Mouse (Mus musculus) adrenal gland, postnatal 25 days (tissue): ENCODE measurements around the gene Marcks. TPM values are rescaled to one million over a fixed set of nuclear protein-coding genes. Genes with fewer than 3 reads are reported as not detected.
"Not testable (repeated sequence)": the region's sequence is repeated elsewhere in the genome, so short reads cannot be mapped to it uniquely, and the experiment has no call there.

Source experiments
- DNase-seq: peaks from one replicate; pipeline ENCODE4 v3.0.0; 2021; ENCODE audit warnings: mixed read lengths
- total RNA-seq: library from RNA; stranded (reverse); gene quantifications from 2 replicates; pipeline ENCODE4 v1.2.3, GENCODE M21; 2021

Marcks gene
- total RNA-seq, 1 experiment from 2014 or later: 88.0 TPM

DNA sequence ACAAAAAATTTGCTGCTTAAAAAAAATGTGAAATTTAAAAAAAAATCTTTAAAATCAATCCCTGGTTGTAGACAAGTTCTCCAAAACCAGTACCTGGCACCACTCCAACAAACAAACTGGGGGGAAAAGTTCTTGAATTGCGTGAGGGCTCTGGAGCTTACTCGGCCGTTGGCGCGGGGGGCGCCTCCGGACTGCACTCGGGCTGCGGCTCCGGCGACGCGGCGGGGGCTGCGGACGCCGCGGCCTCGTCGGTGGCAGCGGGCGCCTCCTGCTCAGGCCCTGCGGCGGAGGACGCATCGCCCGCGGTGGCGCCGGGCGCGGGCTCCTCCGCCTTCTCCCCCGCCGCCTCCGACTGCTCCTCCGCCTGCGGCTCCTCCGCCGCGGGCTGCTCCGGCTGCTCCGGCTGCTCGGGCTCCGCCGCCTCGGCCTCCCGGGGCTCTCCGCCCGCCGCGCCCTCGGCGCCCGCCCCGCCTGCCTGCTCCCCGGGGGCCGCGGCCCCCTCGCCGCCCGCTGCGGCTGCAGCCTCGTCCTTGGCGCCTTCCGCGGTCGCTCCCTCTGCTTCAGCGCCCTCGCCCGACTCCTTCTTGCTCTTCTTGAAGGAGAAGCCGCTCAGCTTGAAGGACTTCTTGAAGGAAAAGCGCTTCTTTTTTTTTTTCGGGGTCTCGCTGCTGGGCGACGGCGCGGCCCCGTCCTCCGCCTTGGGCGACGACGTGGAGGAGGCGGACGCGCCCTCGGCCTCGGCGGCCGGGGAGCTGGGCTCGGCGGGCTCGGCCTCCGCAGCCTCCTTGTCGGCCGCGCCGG, 2.6 kb downstream of the Marcks start:
- peak; percentile 66 for DNase-seq

DNA sequence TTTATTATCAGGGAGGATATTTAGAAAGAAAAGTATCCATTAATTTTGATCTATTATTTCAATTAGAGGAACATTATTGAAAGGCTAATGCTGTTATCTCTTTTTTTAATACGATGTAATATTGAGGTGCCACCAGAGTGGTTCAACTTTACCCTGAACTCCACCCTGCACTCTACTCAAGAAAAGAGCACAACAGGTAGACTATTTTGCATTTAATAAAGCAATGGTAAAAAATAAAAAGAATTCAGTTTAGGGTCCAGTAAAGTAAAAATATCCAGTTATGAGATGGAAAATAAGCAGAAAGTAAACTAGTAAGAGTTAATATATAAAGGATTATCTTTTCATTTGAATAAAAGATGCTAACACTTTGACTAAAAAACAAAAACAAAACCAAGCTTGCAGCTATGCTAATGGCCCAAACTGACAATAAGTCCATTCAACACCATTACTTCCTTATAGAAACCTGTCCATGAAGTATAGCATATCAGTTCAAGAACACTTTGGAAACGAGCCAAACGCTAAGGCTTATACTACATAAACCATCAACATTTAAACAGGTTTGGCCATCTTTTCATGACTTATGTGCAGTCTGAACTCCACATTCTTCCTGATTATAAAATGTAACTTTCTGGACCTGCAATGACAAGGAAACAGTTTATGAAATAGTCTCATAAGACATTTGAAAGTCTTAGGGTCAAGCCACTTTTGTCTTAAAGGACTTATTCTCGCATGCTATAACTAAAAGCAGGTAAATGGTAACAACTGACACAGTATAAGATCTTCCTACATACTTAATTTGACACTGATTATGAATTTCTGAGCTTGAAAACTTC, 4.6 kb downstream of the Marcks start:
- DNase-seq: no peak

GRCm38 (mm10) chr10:37132671-37133070, 6.0 kb downstream of the Marcks start:
- no peak for DNase-seq

GRCm38 (mm10) chr10:37129652-37130051, 9.1 kb downstream of the Marcks start:
- no peak for DNase-seq

DNA sequence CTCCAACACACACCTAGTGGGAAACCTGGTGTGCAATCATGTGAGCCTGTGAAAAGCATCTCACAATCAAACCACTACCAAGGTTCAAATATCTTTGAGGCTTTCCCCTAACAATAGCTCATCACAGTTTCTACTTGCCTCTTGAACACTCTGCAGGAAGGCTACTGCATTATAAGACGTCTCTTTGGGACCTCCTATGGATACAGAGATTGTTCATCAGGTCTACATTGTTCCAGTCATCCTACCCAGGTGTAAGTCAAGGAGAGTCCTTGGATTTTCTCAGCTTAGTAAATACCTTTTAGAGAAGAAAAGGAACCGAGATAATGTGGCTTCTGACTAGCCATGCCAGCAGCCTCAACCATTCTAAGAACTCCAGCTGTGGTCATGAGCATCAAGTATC, 23.4 kb downstream of the Marcks start:
- no peak for DNase-seq

GRCm38 (mm10) chr10:37112812-37113211, 25.9 kb downstream of the Marcks start:
- no peak for DNase-seq

- DNase-seq: no peak
Observed at GRCm38 (mm10) chr10:37112362-37112761, 26.4 kb downstream of the Marcks start.

- DNase-seq: no peak
Observed at GRCm38 (mm10) chr10:37111432-37111831, 27.3 kb downstream of the Marcks start.

DNA sequence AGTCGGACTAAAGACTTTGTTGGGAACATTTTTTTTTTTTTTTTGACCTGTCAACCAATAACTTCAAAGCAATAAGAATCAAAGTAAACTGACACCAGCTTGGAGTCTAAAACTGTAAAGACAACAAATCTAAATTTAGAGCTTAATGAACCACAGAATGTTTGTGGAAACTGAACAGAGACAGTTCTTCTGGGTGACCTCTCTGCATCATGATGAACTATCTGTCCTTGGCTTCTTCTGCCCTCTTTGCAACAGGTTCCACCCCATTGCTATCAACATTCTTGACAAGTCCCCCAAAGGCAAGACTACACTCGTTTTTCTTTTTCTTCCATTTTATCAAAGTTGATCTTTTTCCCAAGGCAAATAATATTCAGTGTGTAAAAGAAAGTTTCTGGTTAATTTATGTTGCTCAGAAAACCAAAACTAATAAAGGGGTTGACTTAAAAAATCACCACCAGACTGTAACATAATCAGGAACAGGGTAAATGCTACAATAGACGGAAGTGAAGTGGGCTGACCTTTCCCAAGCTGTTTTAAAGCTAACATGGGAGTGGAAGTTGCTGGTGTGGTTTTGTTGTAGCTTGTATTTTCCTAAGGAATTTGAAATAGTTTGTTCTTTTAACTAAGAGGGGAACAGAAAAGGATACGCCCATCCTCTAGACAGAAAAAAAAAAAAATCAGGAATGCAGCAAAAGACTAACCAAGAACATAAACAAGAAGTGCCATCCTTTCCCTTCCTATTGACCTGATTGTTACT, 31.7 kb downstream of the Marcks start:
- DNase-seq: no peak

GRCm38 (mm10) chr10:37106303-37106702, 32.4 kb downstream of the Marcks start:
- no peak for DNase-seq

DNA sequence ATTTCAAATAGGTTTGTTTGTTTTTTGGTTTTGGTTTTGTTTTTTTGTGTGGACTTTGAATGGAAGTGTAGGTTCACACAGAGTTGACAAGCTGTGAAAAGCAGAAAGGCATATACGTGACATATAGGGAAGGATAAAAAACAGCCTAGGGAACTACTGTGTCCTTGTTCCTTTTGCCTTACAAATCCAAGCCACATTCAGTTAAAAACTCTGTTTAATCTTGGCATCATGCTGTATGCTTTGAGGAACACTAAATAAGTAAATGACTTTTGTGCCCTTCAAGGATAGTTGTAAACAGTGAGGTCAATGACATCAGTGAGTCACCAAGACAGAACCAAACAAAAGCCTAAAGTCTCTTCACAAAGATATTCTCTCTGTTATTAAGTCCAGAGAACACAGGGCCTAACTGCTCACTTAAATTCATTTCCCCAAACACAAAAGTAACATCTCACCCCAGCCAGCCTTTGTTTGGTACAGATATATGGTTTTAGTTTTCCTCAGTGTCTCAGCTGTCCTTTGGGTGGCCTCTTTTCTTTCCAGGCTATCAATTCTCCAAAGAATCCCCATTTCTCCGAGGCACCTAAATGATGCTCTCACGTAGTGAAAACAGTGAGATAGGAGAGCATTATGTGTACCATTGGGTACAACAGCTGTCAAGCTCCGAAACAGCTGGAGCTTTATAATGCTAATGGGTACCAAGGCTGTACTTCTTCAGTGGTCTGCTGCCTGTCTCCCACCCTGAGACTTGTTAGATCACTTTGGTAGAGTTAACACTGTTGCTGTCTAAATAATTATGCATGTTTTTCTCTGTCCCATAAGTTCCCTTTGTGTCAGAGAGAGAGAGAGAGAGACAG, 36.3 kb downstream of the Marcks start:
- no peak for DNase-seq

GRCm38 (mm10) chr10:37101733-37102132, 37.0 kb downstream of the Marcks start:
- DNase-seq: no peak

- DNase-seq: no peak
Observed at GRCm38 (mm10) chr10:37096529-37096928, 42.2 kb downstream of the Marcks start.

DNA sequence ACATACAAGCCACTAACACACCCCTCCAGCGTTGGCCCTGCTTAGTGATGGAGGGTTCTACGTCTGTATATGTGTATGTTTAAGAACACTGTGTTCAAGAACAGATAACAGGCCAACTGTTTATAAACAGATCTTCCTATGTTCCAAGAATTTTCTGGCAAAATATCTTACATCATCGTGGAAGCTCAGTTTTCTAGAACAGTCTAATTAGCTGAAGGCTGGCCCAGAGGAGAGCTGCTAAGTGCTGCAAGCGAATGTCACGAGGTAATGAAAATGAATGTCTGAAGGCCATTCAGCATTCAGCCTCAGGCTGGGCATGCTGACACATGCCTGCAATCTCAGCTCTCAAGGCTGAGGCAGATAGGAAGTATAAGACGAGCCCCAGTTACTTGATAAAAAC, 42.9 kb downstream of the Marcks start:
- peak; percentile 15 for DNase-seq

DNA sequence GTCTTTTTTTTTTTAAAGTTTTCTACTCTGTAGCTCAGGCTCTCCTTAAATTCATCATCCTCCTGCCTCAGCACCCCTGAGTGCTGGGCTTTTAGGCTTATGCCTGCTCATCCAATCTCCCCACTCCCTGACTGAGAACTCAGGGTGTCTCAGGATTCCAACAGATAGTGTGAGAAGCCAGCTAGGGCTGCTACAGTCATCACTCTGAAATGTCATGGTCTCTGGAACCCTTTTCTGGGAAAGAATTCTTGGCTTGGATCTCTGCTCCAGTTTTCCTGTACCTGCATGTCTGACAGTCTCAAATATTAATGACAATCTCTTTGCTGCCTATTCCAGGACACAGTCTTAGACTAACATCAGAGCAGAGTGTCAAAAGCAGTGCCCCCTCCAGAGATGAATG, 45.4 kb downstream of the Marcks start:
- no peak for DNase-seq

- no peak for DNase-seq
Observed at GRCm38 (mm10) chr10:37090411-37090810, 48.3 kb downstream of the Marcks start.

DNA sequence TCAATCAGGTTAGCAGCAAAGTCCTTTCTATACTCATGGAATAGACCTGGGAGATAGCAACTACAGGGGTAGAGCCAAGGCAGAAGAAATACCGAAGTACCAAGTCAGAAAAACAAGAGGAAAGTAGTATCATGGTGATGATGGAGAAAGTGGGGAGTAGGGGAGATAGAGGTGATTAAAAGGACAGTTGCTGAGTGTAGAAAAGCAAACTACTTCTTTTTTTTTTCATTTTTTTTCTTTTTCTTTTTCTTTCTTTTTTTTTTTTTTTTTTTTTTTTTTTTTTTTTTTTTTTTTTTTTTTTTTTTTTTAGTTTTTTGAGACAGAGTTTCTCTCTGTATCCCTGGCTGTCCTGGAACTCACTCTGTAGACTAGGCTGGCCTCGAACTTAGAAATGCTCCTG, 54.6 kb downstream of the Marcks start:
- DNase-seq: not testable (repeated sequence)
